Mouse (Mus musculus) embryonic facial prominence, embryonic 11.5 days (tissue): ENCODE measurements around the gene Sbno1. TPM values are rescaled to one million over a fixed set of nuclear protein-coding genes. Genes with fewer than 3 reads are reported as not detected.

Experiments
- ATAC-seq: fragments of 200-750 bp; cut with Nextera tagmentation; replicated peaks from 2 replicates; pipeline ENCODE4 v1.8.0; 2017; ENCODE audit warnings: low read depth; ENCODE audit not compliant: insufficient number of reproducible peaks, low FRiP score, low TSS enrichment
- DNase-seq: peaks from one replicate; pipeline ENCODE4 v3.0.0-alpha.2; 2015; ENCODE audit warnings: low spot score
- H3K27ac ChIP-seq: fragments of 300-500 bp; sonication (generic); replicated peaks from 2 replicates; pipeline ENCODE4 v1.5.1; 2014; ENCODE audit warnings: mild to moderate bottlenecking, low read depth, low read length, control low read depth
- H3K27me3 ChIP-seq: fragments of 300-500 bp; sonication (generic); 2 replicates; pipeline ENCODE4 v1.6.1; 2014; ENCODE audit warnings: mild to moderate bottlenecking, low read length, moderate library complexity, mixed read lengths; ENCODE audit not compliant: control insufficient read depth, insufficient read depth
- H3K36me3 ChIP-seq: fragments of 300-500 bp; sonication (generic); replicated peaks from 2 replicates; pipeline ENCODE4 v1.6.1; 2014; ENCODE audit warnings: low read depth, mild to moderate bottlenecking, low read length, moderate library complexity, mixed read lengths; ENCODE audit not compliant: control insufficient read depth, insufficient read depth
- H3K4me1 ChIP-seq: fragments of 300-500 bp; sonication (generic); 2 replicates; pipeline ENCODE4 v1.6.1; 2014; ENCODE audit warnings: low read length, mixed read lengths; ENCODE audit not compliant: control insufficient read depth, insufficient read depth
- H3K4me2 ChIP-seq: fragments of 300-500 bp; sonication (generic); 2 replicates; pipeline ENCODE4 v1.6.1; 2014; ENCODE audit warnings: low read depth, mild to moderate bottlenecking, control low read depth, low read length, moderate library complexity
- H3K4me3 ChIP-seq: fragments of 300-500 bp; sonication (generic); 2 replicates; pipeline ENCODE4 v1.5.1; 2014; ENCODE audit warnings: low read depth, low read length, control low read depth
- H3K9ac ChIP-seq: fragments of 300-500 bp; sonication (generic); replicated peaks from 2 replicates; pipeline ENCODE4 v1.6.1; 2014; ENCODE audit warnings: mild to moderate bottlenecking, control low read depth, low read length
- H3K9me3 ChIP-seq: fragments of 300-500 bp; sonication (generic); replicated peaks from 2 replicates; pipeline ENCODE4 v1.6.1; 2016; ENCODE audit warnings: mild to moderate bottlenecking, low read length, inconsistent platforms, mixed read lengths; ENCODE audit not compliant: control insufficient read depth
- WGBS: fragments of 180-500 bp; shearing (Covaris S2); extraction: QIAGEN DNeasy Blood & Tissue Kit; methylation state at CpG from one replicate; pipeline ENCODE4 v1.1.7; 2014; 5-methylcytosine and 5-hydroxymethylcytosine counted together
- polyA plus RNA-seq: library from polyadenylated mRNA; unstranded; fragments of >200 nt; fragmentation: Nextera tagmentation; extraction: Ambion mirVana; gene quantifications from 2 replicates; pipeline ENCODE4 v1.2.1, GENCODE M21; 2014

Gene Sbno1
- polyA plus RNA-seq, 1 experiment from 2014 or later: 74.5 TPM

- no peak overlapping the region for H3K27ac ChIP-seq
- 98% methylated on average over 2 of the region's 2 CpGs for WGBS
- no peaks in the 10 kb centered on the region for H3K4me1 ChIP-seq
- no peak for DNase-seq
- H3K36me3 ChIP-seq: no peaks in the 10 kb centered on the region
- no peaks in the 10 kb centered on the region for H3K9me3 ChIP-seq
- ATAC-seq: no peak
- no peak overlapping the region for H3K9ac ChIP-seq
- no peak overlapping the region for H3K4me2 ChIP-seq
- no peak overlapping the region for H3K4me3 ChIP-seq
- H3K27me3 ChIP-seq: no peaks in the 10 kb centered on the region
These were observed 6.9 kb downstream of the Sbno1 start for GRCm38 (mm10) chr5:124418903-124419302.

DNA sequence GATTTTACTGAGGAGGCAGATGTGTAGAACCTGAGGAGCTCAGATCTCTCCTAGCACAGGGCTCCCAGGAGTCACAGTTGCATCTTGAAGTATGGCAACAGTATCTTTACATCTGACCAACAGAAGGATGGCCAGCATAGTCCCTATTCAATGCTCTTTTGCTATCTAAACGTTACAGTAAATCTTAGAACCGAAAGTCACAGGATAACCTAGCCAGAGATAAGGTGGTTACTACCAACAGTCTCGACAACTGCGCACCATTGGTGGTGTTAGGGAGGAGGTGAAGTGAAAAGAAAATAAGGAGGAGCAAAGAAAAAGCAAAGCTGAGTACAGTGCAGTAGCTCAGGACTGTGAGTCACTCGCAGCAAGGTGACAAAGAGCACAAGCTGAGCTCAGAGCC lies 13.6 kb downstream of the Sbno1 start:
- no peaks in the 10 kb centered on the region for H3K27me3 ChIP-seq
- no peak overlapping the region for H3K4me2 ChIP-seq
- H3K4me1 ChIP-seq: no peaks in the 10 kb centered on the region
- no peaks in the 10 kb centered on the region for H3K9me3 ChIP-seq
- 92% methylated on average over 5 of the region's 5 CpGs for WGBS
- no peak overlapping the region for H3K27ac ChIP-seq
- H3K36me3 ChIP-seq: peaks cover 13% of the 10 kb centered on the region
- no peak overlapping the region for H3K9ac ChIP-seq
- ATAC-seq (no peak), DNase-seq (no peak)
- no peak overlapping the region for H3K4me3 ChIP-seq

GRCm38 (mm10) chr5:124410808-124411207 lies 15.0 kb downstream of the Sbno1 start:
- H3K4me2 ChIP-seq: no peak overlapping the region
- 82% methylated on average over 3 of the region's 3 CpGs for WGBS
- H3K4me1 ChIP-seq: no peaks in the 10 kb centered on the region
- no peak overlapping the region for H3K9ac ChIP-seq
- DNase-seq: no peak
- no peaks in the 10 kb centered on the region for H3K27me3 ChIP-seq
- no peak overlapping the region for H3K27ac ChIP-seq
- ATAC-seq: no peak
- H3K4me3 ChIP-seq: no peak overlapping the region
- peaks cover 13% of the 10 kb centered on the region for H3K36me3 ChIP-seq
- no peaks in the 10 kb centered on the region for H3K9me3 ChIP-seq

- WGBS: 88% methylated on average over 7 of the region's 7 CpGs
- peaks cover 11% of the 10 kb centered on the region; the same call in 1 of the 2 replicates for H3K36me3 ChIP-seq
These were observed 32.1 kb downstream of the Sbno1 start for GRCm38 (mm10) chr5:124393726-124394125.

DNA sequence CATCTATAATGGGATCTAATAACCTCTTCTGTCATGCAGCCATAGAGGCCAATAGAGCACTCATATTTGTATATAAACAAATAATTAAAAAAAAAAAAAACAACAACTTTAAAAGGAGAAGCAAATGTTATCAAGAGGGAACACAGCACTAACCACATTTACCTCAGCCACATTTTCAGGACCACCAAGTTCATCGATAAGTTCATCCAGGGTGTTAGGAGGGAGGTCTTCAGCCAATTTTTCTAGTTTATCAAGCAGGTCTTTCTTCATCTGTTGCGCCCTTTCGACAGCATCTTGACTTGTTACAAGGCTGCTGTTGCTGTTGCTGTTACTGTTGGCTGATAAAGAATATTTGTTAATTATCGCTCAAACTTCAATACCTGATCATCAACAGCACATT lies 33.4 kb downstream of the Sbno1 start:
- no peaks in the 10 kb centered on the region for H3K9me3 ChIP-seq
- no peak overlapping the region for H3K9ac ChIP-seq
- no peak overlapping the region for H3K4me2 ChIP-seq
- H3K4me1 ChIP-seq: no peaks in the 10 kb centered on the region
- 98% methylated on average over 4 of the region's 4 CpGs for WGBS
- no peaks in the 10 kb centered on the region for H3K27me3 ChIP-seq
- no peak overlapping the region for H3K27ac ChIP-seq
- peaks cover 5% of the 10 kb centered on the region; the same call in 1 of the 2 replicates for H3K36me3 ChIP-seq
- DNase-seq: no peak
- H3K4me3 ChIP-seq: no peak overlapping the region
- ATAC-seq: no peak

More at GRCm38 (mm10) chr5:124393726-124394125, 32.1 kb downstream of the Sbno1 start:
- no peak for ATAC-seq
- Histone ChIP-seq H3K9me3 (no peaks in the 10 kb centered on the region), H3K4me2 (no peak overlapping the region), H3K4me1 (no peaks in the 10 kb centered on the region), H3K4me3 (no peak overlapping the region), H3K27ac (no peak overlapping the region), H3K9ac (no peak overlapping the region), H3K27me3 (no peaks in the 10 kb centered on the region)
- DNase-seq: no peak

DNA sequence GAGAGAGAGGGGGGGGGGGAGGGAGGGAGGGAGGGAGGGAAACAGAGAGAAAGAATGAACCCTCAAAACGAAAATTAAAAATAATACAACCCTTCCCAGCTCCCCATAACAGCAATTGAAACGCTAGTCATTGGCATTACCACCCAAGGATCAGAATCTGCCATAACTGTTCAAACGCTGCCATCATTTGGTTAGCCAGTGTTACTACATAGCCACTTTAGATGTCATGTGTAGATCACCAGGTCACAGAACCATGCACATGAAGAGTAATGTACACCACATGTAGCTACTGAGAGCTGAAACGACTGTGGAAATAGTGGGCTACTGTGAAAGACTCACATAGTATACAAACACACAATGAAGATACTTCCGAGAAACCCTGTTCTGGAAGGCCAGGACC lies 37.9 kb downstream of the Sbno1 start:
- no peak overlapping the region for H3K4me3 ChIP-seq
- peaks cover 21% of the 10 kb centered on the region for H3K36me3 ChIP-seq
- no peak overlapping the region for H3K9ac ChIP-seq
- H3K4me2 ChIP-seq: no peak overlapping the region
- WGBS: 78% methylated on average over 5 of the region's 5 CpGs
- no peaks in the 10 kb centered on the region for H3K27me3 ChIP-seq
- no peaks in the 10 kb centered on the region for H3K9me3 ChIP-seq
- no peaks in the 10 kb centered on the region for H3K4me1 ChIP-seq
- ATAC-seq (no peak), DNase-seq (peak; percentile 39)
- no peak overlapping the region for H3K27ac ChIP-seq

GRCm38 (mm10) chr5:124380121-124380520 lies 45.7 kb downstream of the Sbno1 start:
- 86% methylated on average over 1 of the region's 1 CpGs for WGBS
- ATAC-seq (no peak), DNase-seq (no peak)
- Histone ChIP-seq H3K36me3 (peaks cover 14% of the 10 kb centered on the region), H3K4me1 (no peaks in the 10 kb centered on the region), H3K4me2 (no peak overlapping the region), H3K9me3 (no peaks in the 10 kb centered on the region), H3K27ac (no peak overlapping the region), H3K4me3 (no peak overlapping the region), H3K9ac (no peak overlapping the region), H3K27me3 (no peaks in the 10 kb centered on the region)

GRCm38 (mm10) chr5:124377149-124377548 lies 48.7 kb downstream of the Sbno1 start:
- Histone ChIP-seq H3K9me3 (no peaks in the 10 kb centered on the region), H3K36me3 (peaks cover 11% of the 10 kb centered on the region), H3K4me2 (no peak overlapping the region), H3K4me1 (no peaks in the 10 kb centered on the region), H3K4me3 (no peak overlapping the region), H3K9ac (no peak overlapping the region), H3K27me3 (no peaks in the 10 kb centered on the region), H3K27ac (no peak overlapping the region)
- ATAC-seq (no peak), DNase-seq (no peak)
- WGBS: 92% methylated on average over 4 of the region's 4 CpGs
